Mouse (Mus musculus) frontal cortex, postnatal 14 days (tissue): Measurements from ENCODE around the gene Tbc1d2b.

Source experiments
- DNase-seq, 2 experiments: peaks; one replicate each; pipeline ENCODE4 v3.0.0; 2022; ENCODE audit warnings: low spot score in 2 of 2

The Tbc1d2b gene

GRCm38 (mm10) chr9:90270193-90270943 is at the start of gene Tbc1d2b:
Gene Tbc1d2b, minus strand, starts transcription at chr9:90270804.
- peak in 1 of 2 experiments; percentile 55 for DNase-seq

- no peak for DNase-seq
Measured at GRCm38 (mm10) chr9:90316300-90316699, 45.7 kb upstream of the Tbc1d2b start.

GRCm38 (mm10) chr9:90315662-90316061 is 45.1 kb upstream of the Tbc1d2b start:
- DNase-seq = no peak

- no peak for DNase-seq
Measured at GRCm38 (mm10) chr9:90304254-90304653, 33.6 kb upstream of the Tbc1d2b start.

GRCm38 (mm10) chr9:90303101-90303835 is 32.7 kb upstream of the Tbc1d2b start:
- DNase-seq = no peak

- no peak for DNase-seq
Measured at GRCm38 (mm10) chr9:90302670-90303069, 32.1 kb upstream of the Tbc1d2b start.

GRCm38 (mm10) chr9:90301081-90301688 is 30.6 kb upstream of the Tbc1d2b start:
- no peak for DNase-seq

- DNase-seq = no peak
Measured at GRCm38 (mm10) chr9:90297637-90298036, 27.0 kb upstream of the Tbc1d2b start.

GRCm38 (mm10) chr9:90293641-90294398 is 23.2 kb upstream of the Tbc1d2b start:
- no peak for DNase-seq

- no peak for DNase-seq
Measured at GRCm38 (mm10) chr9:90278397-90278796, 7.8 kb upstream of the Tbc1d2b start.

- DNase-seq = no peak
Measured at GRCm38 (mm10) chr9:90277884-90278283, 7.3 kb upstream of the Tbc1d2b start.

GRCm38 (mm10) chr9:90276779-90277178 is 6.2 kb upstream of the Tbc1d2b start:
- DNase-seq = no peak

GRCm38 (mm10) chr9:90275906-90276305 is 5.3 kb upstream of the Tbc1d2b start:
- no peak for DNase-seq

- DNase-seq = no peak
Measured at GRCm38 (mm10) chr9:90275500-90275899, 4.9 kb upstream of the Tbc1d2b start.

GRCm38 (mm10) chr9:90274516-90274915 is 3.9 kb upstream of the Tbc1d2b start:
- no peak for DNase-seq

GRCm38 (mm10) chr9:90272346-90272745 is 1.7 kb upstream of the Tbc1d2b start:
- DNase-seq = no peak

GRCm38 (mm10) chr9:90271541-90272090 is 1.0 kb upstream of the Tbc1d2b start:
- no peak for DNase-seq

- DNase-seq = no peak
Measured at GRCm38 (mm10) chr9:90270944-90271295, 316 bp upstream of the Tbc1d2b start.

GRCm38 (mm10) chr9:90269011-90269681 is 1.5 kb downstream of the Tbc1d2b start:
- DNase-seq = peak in 1 of 2 experiments; percentile 24

- DNase-seq = no peak
Measured at GRCm38 (mm10) chr9:90266926-90267325, 3.7 kb downstream of the Tbc1d2b start.

- DNase-seq = peak in 1 of 2 experiments; percentile 2
Measured at GRCm38 (mm10) chr9:90266059-90266458, 4.5 kb downstream of the Tbc1d2b start.
